Mouse (Mus musculus) forebrain, embryonic 12.5 days (tissue): ENCODE measurements around the gene Tmem265. TPM values are rescaled to one million over a fixed set of nuclear protein-coding genes. Genes with fewer than 3 reads are reported as not detected.
A peak's percentile ranks its signal among the peaks of the same experiment; 100 is the strongest.

Experiments used
- ATAC-seq: fragments of 200-750 bp; cut with Nextera tagmentation; 2 replicates; pipeline ENCODE4 v1.8.0; 2017; ENCODE audit warnings: moderate TSS enrichment; ENCODE audit not compliant: low FRiP score
- H3K27ac ChIP-seq: fragments of 300-500 bp; sonication (generic); 2 replicates; pipeline ENCODE4 v1.5.1; 2016; ENCODE audit warnings: mild to moderate bottlenecking
- H3K27me3 ChIP-seq: fragments of 300-500 bp; sonication (generic); 2 replicates; pipeline ENCODE4 v1.6.1; 2016; ENCODE audit warnings: mild to moderate bottlenecking
- H3K36me3 ChIP-seq: fragments of 300-500 bp; sonication (generic); replicated peaks from 2 replicates; pipeline ENCODE4 v1.6.1; 2016; ENCODE audit warnings: mild to moderate bottlenecking
- H3K4me1 ChIP-seq: fragments of 300-500 bp; sonication (generic); 2 replicates; pipeline ENCODE4 v1.6.1; 2016
- H3K4me2 ChIP-seq: fragments of 300-500 bp; sonication (generic); 2 replicates; pipeline ENCODE4 v1.6.1; 2016; ENCODE audit warnings: mild to moderate bottlenecking, moderate library complexity
- H3K4me3 ChIP-seq: fragments of 300-500 bp; sonication (generic); replicated peaks from 2 replicates; pipeline ENCODE4 v1.5.1; 2016; ENCODE audit warnings: mild to moderate bottlenecking
- H3K9ac ChIP-seq: fragments of 300-500 bp; sonication (generic); 2 replicates; pipeline ENCODE4 v1.6.1; 2016; ENCODE audit warnings: mild to moderate bottlenecking
- H3K9me3 ChIP-seq: fragments of 300-500 bp; sonication (generic); 2 replicates; pipeline ENCODE4 v1.6.1; 2016
- WGBS: fragments of 180-500 bp; shearing (Covaris S2); methylation state at CpG from one replicate; pipeline ENCODE4 v1.1.7; 2016; 5-methylcytosine and 5-hydroxymethylcytosine counted together
- polyA plus RNA-seq: library from polyadenylated mRNA; unstranded; fragments of >200 nt; fragmentation: Nextera tagmentation; extraction: Ambion mirVana; gene quantifications from 2 replicates; pipeline ENCODE4 v1.2.1, GENCODE M21; 2016

Tmem265 gene
- polyA plus RNA-seq, 1 experiment from 2014 or later: 4.7 TPM

GRCm38 (mm10) chr7:127614891-127615843, 54.0 kb downstream of the Tmem265 start, which contains the start of gene Zfp629:
Gene Zfp629 (minus strand): TSS chr7:127615797.
- peak; percentile 89 for ATAC-seq
- 1% methylated on average over 49 of the region's 50 CpGs for WGBS

GRCm38 (mm10) chr7:127616336-127616735, 55.1 kb downstream of the Tmem265 start:
- peaks cover 30% of the 10 kb centered on the region for H3K4me1 ChIP-seq
- 0 out of 2 replicates have a peak overlapping the region, but pooled peaks have one; percentile 42 for H3K27ac ChIP-seq
- no peak for ATAC-seq
- no peaks in the 10 kb centered on the region for H3K9me3 ChIP-seq
- H3K4me3 ChIP-seq: peak overlapping the region; percentile 100; the same call in 1 of the 2 replicates
- no peak overlapping the region for H3K9ac ChIP-seq
- H3K4me2 ChIP-seq: peak overlapping the region; percentile 90
- H3K36me3 ChIP-seq: peaks cover 17% of the 10 kb centered on the region
- 71% methylated on average over 1 of the region's 1 CpGs for WGBS
- H3K27me3 ChIP-seq: no peaks in the 10 kb centered on the region

More at GRCm38 (mm10) chr7:127614891-127615843, 54.0 kb downstream of the Tmem265 start, which contains the start of gene Zfp629:
- Histone ChIP-seq H3K27me3 (no peaks in the 10 kb centered on the region), H3K9me3 (no peaks in the 10 kb centered on the region), H3K9ac (peak within 1 kb of the TSS; percentile 98), H3K4me2 (peak within 1 kb of the TSS; percentile 90), H3K27ac (peak within 1 kb of the TSS; percentile 87), H3K4me3 (peak within 1 kb of the TSS; percentile 100), H3K36me3 (peaks cover 29% of the 10 kb centered on the region), H3K4me1 (peaks cover 30% of the 10 kb centered on the region)

Other genes starting within 250 kb of the Tmem265 start
- 16.3 and 18.4 TPM in 2 replicates for gene Zfp768, start 215.8 kb upstream of the Tmem265 start, polyA plus RNA-seq
- 6.9 and 9.1 TPM in 2 replicates for gene Zfp747, start 185.3 kb upstream of the Tmem265 start, polyA plus RNA-seq
- gene 9130019O22Rik, start 174.2 kb upstream of the Tmem265 start, polyA plus RNA-seq: 5.2 and 5.6 TPM in 2 replicates
- gene E430018J23Rik, start 167.8 kb upstream of the Tmem265 start, polyA plus RNA-seq: 5.2 and 5.5 TPM in 2 replicates
- 5.3 and 6.4 TPM in 2 replicates for gene Zfp764, start 154.6 kb upstream of the Tmem265 start, polyA plus RNA-seq
- 32.3 and 36.4 TPM in 2 replicates for gene Zfp688, start 139.3 kb upstream of the Tmem265 start, polyA plus RNA-seq
- gene Zfp689, start 112.2 kb upstream of the Tmem265 start, polyA plus RNA-seq: 16.0 and 18.8 TPM in 2 replicates
- gene Prr14, start 101.8 kb upstream of the Tmem265 start, polyA plus RNA-seq: 63.0 and 64.7 TPM in 2 replicates
- gene Fbrs, start 82.2 kb upstream of the Tmem265 start, polyA plus RNA-seq: 10.4 and 12.3 TPM in 2 replicates
- gene Srcap, start 49.4 kb upstream of the Tmem265 start, polyA plus RNA-seq: 87.4 and 92.1 TPM in 2 replicates
- gene Gm42715, start 41.8 kb upstream of the Tmem265 start, polyA plus RNA-seq: 16.4 and 16.8 TPM in 2 replicates
- gene Phkg2, start 11.9 kb downstream of the Tmem265 start, polyA plus RNA-seq: 56.6 and 60.7 TPM in 2 replicates
- 12.7 and 16.3 TPM in 2 replicates for gene Ccdc189, start 27.2 kb downstream of the Tmem265 start, polyA plus RNA-seq
- gene Rnf40, start 27.4 kb downstream of the Tmem265 start, polyA plus RNA-seq: 67.7 and 74.1 TPM in 2 replicates
- gene Zfp629, start 54.4 kb downstream of the Tmem265 start, polyA plus RNA-seq: 31.7 and 34.6 TPM in 2 replicates
- gene Bcl7c, start 147.5 kb downstream of the Tmem265 start, polyA plus RNA-seq: 57.4 and 72.6 TPM in 2 replicates
- gene Ctf1, start 151.3 kb downstream of the Tmem265 start, polyA plus RNA-seq: 6.7 and 8.3 TPM in 2 replicates
- 0.40 and 0.42 TPM in 2 replicates for gene Ctf2, start 170.8 kb downstream of the Tmem265 start, polyA plus RNA-seq
- 9.0 and 10.3 TPM in 2 replicates for gene Fbxl19, start 183.2 kb downstream of the Tmem265 start, polyA plus RNA-seq
- gene Orai3, start 208.4 kb downstream of the Tmem265 start, polyA plus RNA-seq: 5.7 and 6.0 TPM in 2 replicates
- gene Setd1a, start 215.3 kb downstream of the Tmem265 start, polyA plus RNA-seq: 21.7 and 25.5 TPM in 2 replicates
- not detected in 2 replicates for gene Gm49388, start 224.2 kb downstream of the Tmem265 start, polyA plus RNA-seq
- gene Hsd3b7, start 239.2 kb downstream of the Tmem265 start, polyA plus RNA-seq: 7.3 and 7.6 TPM in 2 replicates